Comparison of ENCODE assay signal across 15 mouse cellular contexts in the genomic region with DNA sequence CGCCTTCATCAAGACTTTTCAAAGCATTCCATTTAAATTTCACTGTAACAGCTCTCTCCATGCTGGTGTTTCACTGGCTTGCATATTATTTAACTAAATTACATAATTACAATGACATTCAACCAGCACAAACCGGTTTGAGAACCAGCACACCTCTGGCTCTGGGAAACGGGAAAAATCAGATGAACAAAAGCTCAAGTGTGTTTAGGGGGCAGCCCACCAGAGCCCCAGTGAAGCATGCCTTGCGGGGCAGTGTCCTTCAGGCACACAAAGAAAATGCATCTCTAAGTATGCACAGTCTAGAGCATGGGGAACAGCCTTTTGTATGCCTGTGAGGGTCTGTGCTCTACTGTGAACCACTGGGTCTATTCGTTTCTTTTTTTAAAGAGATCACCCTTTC.
DNase-seq lines count a peak whose midpoint lies in the region; ATAC-seq and TF ChIP-seq lines count a peak whose summit lies in the region.
"Had no signal": no experiment of that assay in that cellular context is flagged by ENCODE, and none has a peak within 500 bp of the region (broad histone marks: within the 10 kb centered on the region; RNA-seq: fewer than 3 reads in every experiment).

No protein-coding gene starts in this region.

- H3K4me1 ChIP-seq in limb, embryonic 12.5 days (replicated peaks), result peaks cover 12% of the 10 kb centered on the region; the same call in 1 of the 2 replicates
- 0 out of 2 replicates have a peak, but pooled peaks cover 3% of the 10 kb centered on the region for H3K4me1 ChIP-seq in limb, embryonic 10.5 days
- H3K4me1 ChIP-seq in forebrain, embryonic 13.5 days, result peaks cover 49% of the 10 kb centered on the region
- H3K4me1 ChIP-seq in hindbrain, postnatal 0 days (ENCODE audit: insufficient read depth, low read length), result no peaks in the 10 kb centered on the region
- H3K4me1 ChIP-seq in neural tube, embryonic 14.5 days (ENCODE audit: control insufficient read depth, insufficient read depth, low read length), result peaks cover 8% of the 10 kb centered on the region; the same call in 1 of the 2 replicates
- H3K4me1 ChIP-seq: liver, embryonic 13.5 days had no signal

- no peak overlapping the region for H3K9ac ChIP-seq in limb, embryonic 12.5 days (replicated peaks)
- H3K9ac ChIP-seq in forebrain, embryonic 13.5 days, result no peak overlapping the region
- no peak overlapping the region for H3K9ac ChIP-seq in hindbrain, postnatal 0 days (replicated peaks; ENCODE audit: low read length)
- H3K9ac ChIP-seq in neural tube, embryonic 14.5 days (replicated peaks; ENCODE audit: low read depth, low read length), result no peak overlapping the region
- H3K9ac ChIP-seq: liver, embryonic 13.5 days had no signal

- no peak for TF ChIP-seq CTCF in hindbrain, postnatal 0 days (IDR thresholded peaks at IDR 0.05; ENCODE audit: low read depth)

- H3K4me3 ChIP-seq in limb, embryonic 12.5 days (replicated peaks), result no peak overlapping the region
- H3K4me3 ChIP-seq in limb, embryonic 10.5 days, result no peak overlapping the region
- H3K4me3 ChIP-seq in forebrain, embryonic 13.5 days, result no peak overlapping the region
- no peak overlapping the region for H3K4me3 ChIP-seq in hindbrain, postnatal 0 days (ENCODE audit: low read length)
- no peak overlapping the region for H3K4me3 ChIP-seq in neural tube, embryonic 14.5 days (ENCODE audit: low read depth, low read length)
- H3K4me3 ChIP-seq: liver, embryonic 13.5 days had no signal

- H3K36me3 ChIP-seq in limb, embryonic 12.5 days, result peaks cover 4% of the 10 kb centered on the region; the same call in 1 of the 2 replicates
- no peaks in the 10 kb centered on the region for H3K36me3 ChIP-seq in limb, embryonic 10.5 days
- 0 out of 2 replicates have a peak, but pooled peaks cover 5% of the 10 kb centered on the region for H3K36me3 ChIP-seq in forebrain, embryonic 13.5 days (ENCODE audit: poor library complexity, severe bottlenecking)
- no peaks in the 10 kb centered on the region for H3K36me3 ChIP-seq in hindbrain, postnatal 0 days (ENCODE audit: insufficient read depth, low read length)
- no peaks in the 10 kb centered on the region for H3K36me3 ChIP-seq in neural tube, embryonic 14.5 days (ENCODE audit: control insufficient read depth, insufficient read depth, low read length)
- H3K36me3 ChIP-seq: liver, embryonic 13.5 days had no signal

- no peaks in the 10 kb centered on the region for H3K9me3 ChIP-seq in limb, embryonic 12.5 days
- no peaks in the 10 kb centered on the region for H3K9me3 ChIP-seq in limb, embryonic 10.5 days (replicated peaks)
- no peaks in the 10 kb centered on the region for H3K9me3 ChIP-seq in forebrain, embryonic 13.5 days (replicated peaks)
- no peaks in the 10 kb centered on the region for H3K9me3 ChIP-seq in hindbrain, postnatal 0 days (ENCODE audit: low read length)
- H3K9me3 ChIP-seq in neural tube, embryonic 14.5 days (ENCODE audit: control insufficient read depth, low read length), result no peaks in the 10 kb centered on the region
- H3K9me3 ChIP-seq: liver, embryonic 13.5 days had no signal

- intact Hi-C loops in heart, postnatal 14 days (cut with DNase I), result no loop called here

- DNase-seq in limb, embryonic 10.5 days (ENCODE audit: low spot score), result no peak
- DNase-seq in hindbrain, postnatal 0 days (ENCODE audit: low spot score), result no peak
- DNase-seq in heart, postnatal 14 days, result no peak
- DNase-seq in adrenal gland, adult 18-20 months (ENCODE audit: low spot score in 2 of 2), result no peak
- no peak for DNase-seq in lung, postnatal 14 days
- DNase-seq: adrenal gland, adult 8-10 months; heart, adult 18-20 months; kidney, adult 8-10 months; liver, embryonic 13.5 days; lung, postnatal 4 days; right cerebral cortex, postnatal 14 days had no signal

- no peaks in the 10 kb centered on the region for H3K27me3 ChIP-seq in limb, embryonic 12.5 days
- no peaks in the 10 kb centered on the region for H3K27me3 ChIP-seq in limb, embryonic 10.5 days (ENCODE audit: low read depth, poor library complexity, severe bottlenecking)
- no peaks in the 10 kb centered on the region for H3K27me3 ChIP-seq in forebrain, embryonic 13.5 days
- H3K27me3 ChIP-seq in hindbrain, postnatal 0 days (ENCODE audit: insufficient read depth, low read length), result no peaks in the 10 kb centered on the region
- H3K27me3 ChIP-seq in neural tube, embryonic 14.5 days (ENCODE audit: control insufficient read depth, insufficient read depth, low read length), result no peaks in the 10 kb centered on the region
- H3K27me3 ChIP-seq: liver, embryonic 13.5 days had no signal

- no peak overlapping the region for H3K4me2 ChIP-seq in limb, embryonic 12.5 days
- 0 out of 2 replicates have a peak overlapping the region, but pooled peaks have one; percentile 4 for H3K4me2 ChIP-seq in forebrain, embryonic 13.5 days
- H3K4me2 ChIP-seq in hindbrain, postnatal 0 days (ENCODE audit: low read depth, low read length), result no peak overlapping the region
- no peak overlapping the region for H3K4me2 ChIP-seq in neural tube, embryonic 14.5 days (ENCODE audit: low read depth, low read length)
- H3K4me2 ChIP-seq: liver, embryonic 13.5 days had no signal

- ATAC-seq in limb, embryonic 12.5 days (ENCODE audit: insufficient number of reproducible peaks, insufficient read depth, low FRiP score, low TSS enrichment, low read depth), result no peak
- ATAC-seq in forebrain, embryonic 13.5 days, result peak; percentile 71
- peak; percentile 65 for ATAC-seq in hindbrain, postnatal 0 days
- ATAC-seq in neural tube, embryonic 14.5 days (ENCODE audit: low read depth), result peak; percentile 64

- WGBS in limb, embryonic 12.5 days, result 61% methylated on average over 5 of the region's 5 CpGs
- WGBS in limb, embryonic 10.5 days, result 83% methylated on average over 5 of the region's 5 CpGs
- WGBS in forebrain, embryonic 13.5 days, result 22% methylated on average over 5 of the region's 5 CpGs
- 31% methylated on average over 5 of the region's 5 CpGs for WGBS in hindbrain, postnatal 0 days
- 40% methylated on average over 5 of the region's 5 CpGs for WGBS in neural tube, embryonic 14.5 days

- H3K27ac ChIP-seq in limb, embryonic 12.5 days, result peak overlapping the region; percentile 45
- no peak overlapping the region; the same call in 1 of the 2 replicates for H3K27ac ChIP-seq in limb, embryonic 10.5 days
- H3K27ac ChIP-seq in forebrain, embryonic 13.5 days, result peak overlapping the region; percentile 32; the same call in 1 of the 2 replicates
- H3K27ac ChIP-seq in hindbrain, postnatal 0 days, result 0 out of 2 replicates have a peak overlapping the region, but pooled peaks have one; percentile 2
- H3K27ac ChIP-seq in neural tube, embryonic 14.5 days (ENCODE audit: low read depth, low read length), result peak overlapping the region; percentile 65; the same call in 1 of the 2 replicates
- H3K27ac ChIP-seq: liver, embryonic 13.5 days; stomach, postnatal 0 days had no signal
